Mouse (Mus musculus): ENCODE measurements at regions not wholly inside any gene's neighbourhood (a gene's known extent, or its start where the extent isn't known, plus 50 kb on each side); places are given as distances from the start of the nearest gene placed in this dataset.

GRCm38 (mm10) chr14:54185265-54185830 is 68.6 kb downstream of the Dad1 start:
- ATAC-seq (replicated peaks; ENCODE audit: poor library complexity, severe bottlenecking) = no peak

- ATAC-seq (replicated peaks; ENCODE audit: poor library complexity, severe bottlenecking) = no peak
Measured at GRCm38 (mm10) chr14:54183873-54184272, 70.0 kb downstream of the Dad1 start.

- no peak for ATAC-seq (replicated peaks; ENCODE audit: poor library complexity, severe bottlenecking)
Measured at GRCm38 (mm10) chr14:54182838-54183237, 71.1 kb downstream of the Dad1 start.

- ATAC-seq (replicated peaks; ENCODE audit: poor library complexity, severe bottlenecking) = no peak
Measured at GRCm38 (mm10) chr14:54181306-54181705, 72.6 kb downstream of the Dad1 start.

GRCm38 (mm10) chr14:54180754-54181153 is 73.2 kb downstream of the Dad1 start:
- no peak for ATAC-seq (replicated peaks; ENCODE audit: poor library complexity, severe bottlenecking)

- ATAC-seq (replicated peaks; ENCODE audit: poor library complexity, severe bottlenecking) = no peak
Measured at GRCm38 (mm10) chr14:54180271-54180670, 73.6 kb downstream of the Dad1 start.

- no peak for ATAC-seq (replicated peaks; ENCODE audit: poor library complexity, severe bottlenecking)
Measured at GRCm38 (mm10) chr14:54178856-54179255, 75.0 kb downstream of the Dad1 start.

- no peak for ATAC-seq (replicated peaks; ENCODE audit: poor library complexity, severe bottlenecking)
Measured at GRCm38 (mm10) chr14:54176469-54176868, 77.4 kb downstream of the Dad1 start.

- ATAC-seq (replicated peaks; ENCODE audit: poor library complexity, severe bottlenecking) = no peak
Measured at GRCm38 (mm10) chr14:54175476-54175875, 78.4 kb downstream of the Dad1 start.

- no peak for ATAC-seq (replicated peaks; ENCODE audit: poor library complexity, severe bottlenecking)
Measured at GRCm38 (mm10) chr14:54173316-54173715, 80.6 kb downstream of the Dad1 start.

- no peak for ATAC-seq (replicated peaks; ENCODE audit: poor library complexity, severe bottlenecking)
Measured at GRCm38 (mm10) chr14:54169254-54169653, 84.7 kb downstream of the Dad1 start.

- no peak for ATAC-seq (replicated peaks; ENCODE audit: poor library complexity, severe bottlenecking)
Measured at GRCm38 (mm10) chr14:54168414-54168931, 85.4 kb downstream of the Dad1 start.

- ATAC-seq (replicated peaks; ENCODE audit: poor library complexity, severe bottlenecking) = no peak
Measured at GRCm38 (mm10) chr14:54166057-54166456, 87.8 kb downstream of the Dad1 start.

- ATAC-seq (replicated peaks; ENCODE audit: poor library complexity, severe bottlenecking) = no peak
Measured at GRCm38 (mm10) chr14:54164874-54165273, 89.0 kb downstream of the Dad1 start.

GRCm38 (mm10) chr14:54161916-54162315 is 92.0 kb downstream of the Dad1 start:
- ATAC-seq (replicated peaks; ENCODE audit: poor library complexity, severe bottlenecking) = no peak

- no peak for ATAC-seq (replicated peaks; ENCODE audit: poor library complexity, severe bottlenecking)
Measured at GRCm38 (mm10) chr14:54161206-54161605, 92.7 kb downstream of the Dad1 start.

GRCm38 (mm10) chr14:54159816-54160215 is 94.1 kb downstream of the Dad1 start:
- ATAC-seq (replicated peaks; ENCODE audit: poor library complexity, severe bottlenecking) = no peak

GRCm38 (mm10) chr14:54158214-54158965 is 95.5 kb downstream of the Dad1 start:
- ATAC-seq (replicated peaks; ENCODE audit: poor library complexity, severe bottlenecking) = no peak

GRCm38 (mm10) chr14:54156536-54156935 is 97.4 kb downstream of the Dad1 start:
- no peak for ATAC-seq (replicated peaks; ENCODE audit: poor library complexity, severe bottlenecking)

GRCm38 (mm10) chr14:54152485-54153235 is 101.2 kb downstream of the Dad1 start:
- no peak for ATAC-seq (replicated peaks; ENCODE audit: poor library complexity, severe bottlenecking)

- no peak for ATAC-seq (replicated peaks; ENCODE audit: poor library complexity, severe bottlenecking)
Measured at GRCm38 (mm10) chr14:54151921-54152320, 102.0 kb downstream of the Dad1 start.

All from granulocyte monocyte progenitor cell, adult 5-6 weeks (primary cell).